Mouse (Mus musculus): Measurements from ENCODE around the gene Cryge.
A peak's percentile ranks its signal among the peaks of the same experiment; 100 is the strongest.

The Cryge gene

DNA sequence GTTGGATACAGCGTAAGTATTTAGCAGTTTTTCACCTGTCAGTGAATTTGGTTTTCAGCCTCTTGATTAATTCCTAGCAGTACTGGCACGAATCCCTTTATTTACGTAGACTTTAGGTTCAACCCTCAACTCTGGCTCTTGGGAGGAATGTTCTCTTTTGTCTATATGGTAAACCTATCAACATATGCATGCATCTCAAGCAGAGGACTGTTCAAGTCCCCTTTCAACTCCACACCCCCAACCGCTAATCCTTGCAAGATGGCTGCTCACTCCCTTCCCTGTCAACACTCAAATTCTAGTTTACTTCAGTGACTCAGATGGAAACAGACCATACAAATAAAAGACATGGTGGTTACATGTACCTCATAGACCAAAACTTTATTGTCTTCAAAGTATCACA is 38.2 kb downstream of the Cryge start:
- no peak for DNase-seq (ENCODE audit: low spot score)

DNA sequence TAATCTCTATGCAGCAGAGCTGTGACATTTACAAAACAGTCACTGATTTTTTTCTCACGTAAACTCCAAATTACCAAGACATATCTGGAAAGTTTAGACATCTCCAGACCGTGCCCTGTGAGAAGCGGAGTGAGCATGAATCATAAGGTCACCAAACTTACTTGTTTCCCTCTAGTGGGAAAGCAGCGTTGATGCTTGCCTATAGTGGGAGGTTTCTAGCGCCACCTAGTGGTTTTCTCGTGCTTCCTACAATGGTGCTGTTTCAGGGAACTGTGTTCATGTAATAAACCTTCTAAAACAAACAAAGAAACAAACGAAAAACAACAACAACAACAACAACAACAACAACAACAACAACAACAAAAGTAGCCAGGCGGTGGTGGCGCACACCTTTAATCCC is 40.8 kb downstream of the Cryge start:
- DNase-seq (ENCODE audit: low spot score): peak; percentile 28

DNA sequence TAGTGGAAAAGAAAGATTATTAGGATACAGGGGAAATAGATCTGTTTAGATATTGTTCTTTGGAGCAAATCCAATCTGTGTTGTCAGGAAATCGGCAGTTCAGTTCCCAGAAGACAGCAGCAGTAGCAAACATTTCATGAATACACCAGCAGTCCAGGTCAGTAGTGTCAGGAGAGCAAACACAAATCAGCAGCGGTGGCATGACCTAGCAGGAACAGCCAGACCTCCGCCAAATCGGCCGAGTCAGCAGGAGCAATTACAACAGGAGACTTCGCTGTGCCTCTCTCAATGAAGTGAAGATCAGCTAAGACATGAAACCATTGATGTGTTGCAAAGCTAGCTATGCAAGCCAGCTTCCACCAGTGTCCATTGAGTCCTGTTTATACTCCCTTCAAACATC is 45.4 kb downstream of the Cryge start:
- DNase-seq (ENCODE audit: low spot score): no peak

DNA sequence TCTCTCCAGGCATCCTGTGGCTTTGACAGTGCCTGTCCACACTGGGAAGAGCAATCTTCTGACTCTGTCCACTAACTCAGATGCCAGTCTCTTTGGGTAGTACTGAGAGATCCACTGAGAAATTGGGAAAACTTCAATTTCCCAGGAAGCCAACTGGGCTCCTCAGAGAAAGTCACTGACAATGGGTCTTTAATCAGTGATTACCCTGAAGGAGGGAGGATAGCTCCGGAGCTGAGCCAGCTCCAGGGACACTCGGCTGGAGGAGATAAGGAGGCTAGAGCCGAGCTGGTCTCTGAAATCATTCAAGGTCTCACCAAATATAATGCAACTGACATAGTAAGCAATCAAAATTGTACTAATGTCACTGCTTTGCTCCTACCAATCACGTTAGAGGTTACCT is 46.4 kb downstream of the Cryge start:
- DNase-seq (ENCODE audit: low spot score): no peak

Measured in spleen, adult 12 weeks (tissue).